ENCODE assay signal across 8 mouse cellular contexts in genomic region chr2:49764331-49764946, GRCm38 (mm10). TPM values are rescaled to one million over a fixed set of nuclear protein-coding genes. Genes with fewer than 3 reads are reported as not detected.
DNase-seq lines count a peak whose midpoint lies in the region; ATAC-seq and TF ChIP-seq lines count a peak whose summit lies in the region.

No protein-coding gene starts in this region.

- H3K4me3 ChIP-seq in E14TG2a.4 (replicated peaks; ENCODE audit: low read length) = no peak overlapping the region
- no peak overlapping the region for H3K4me3 ChIP-seq in hindbrain, embryonic 14.5 days (replicated peaks; ENCODE audit: low read length)
- no peak overlapping the region for H3K4me3 ChIP-seq in limb, embryonic 13.5 days
- no peak overlapping the region for H3K4me3 ChIP-seq in midbrain, embryonic 15.5 days

- H3K36me3 ChIP-seq in E14TG2a.4 (ENCODE audit: insufficient read depth, low read length) = peaks cover 5% of the 10 kb centered on the region; the same call in 1 of the 2 replicates
- H3K36me3 ChIP-seq in hindbrain, embryonic 14.5 days (replicated peaks; ENCODE audit: control insufficient read depth, insufficient read depth) = peaks cover 81% of the 10 kb centered on the region
- H3K36me3 ChIP-seq in limb, embryonic 13.5 days = peaks cover 51% of the 10 kb centered on the region
- peaks cover 39% of the 10 kb centered on the region for H3K36me3 ChIP-seq in midbrain, embryonic 15.5 days (replicated peaks)

- no peaks in the 10 kb centered on the region for H3K27me3 ChIP-seq in E14TG2a.4 (ENCODE audit: insufficient read depth, low read length)
- H3K27me3 ChIP-seq in hindbrain, embryonic 14.5 days (ENCODE audit: control insufficient read depth, insufficient read depth, low read length) = no peaks in the 10 kb centered on the region
- H3K27me3 ChIP-seq in limb, embryonic 13.5 days = no peaks in the 10 kb centered on the region
- no peaks in the 10 kb centered on the region for H3K27me3 ChIP-seq in midbrain, embryonic 15.5 days (replicated peaks)

- H3K9me3 ChIP-seq in E14TG2a.4 (ENCODE audit: low read length) = no peaks in the 10 kb centered on the region
- H3K9me3 ChIP-seq in hindbrain, embryonic 14.5 days (ENCODE audit: control insufficient read depth, low read length) = no peaks in the 10 kb centered on the region
- H3K9me3 ChIP-seq in limb, embryonic 13.5 days = no peaks in the 10 kb centered on the region; the same call in 1 of the 2 replicates
- H3K9me3 ChIP-seq in midbrain, embryonic 15.5 days = no peaks in the 10 kb centered on the region

- H3K4me1 ChIP-seq in E14TG2a.4 (replicated peaks; ENCODE audit: low read depth, low read length) = no peaks in the 10 kb centered on the region
- H3K4me1 ChIP-seq in hindbrain, embryonic 14.5 days (replicated peaks; ENCODE audit: control insufficient read depth, insufficient read depth, low read length) = no peaks in the 10 kb centered on the region
- no peaks in the 10 kb centered on the region for H3K4me1 ChIP-seq in limb, embryonic 13.5 days
- H3K4me1 ChIP-seq in midbrain, embryonic 15.5 days = 0 out of 2 replicates have a peak, but pooled peaks cover 4% of the 10 kb centered on the region

- H3K9ac ChIP-seq in hindbrain, embryonic 14.5 days = no peak overlapping the region
- H3K9ac ChIP-seq in limb, embryonic 13.5 days = no peak overlapping the region
- no peak overlapping the region for H3K9ac ChIP-seq in midbrain, embryonic 15.5 days

- H3K4me2 ChIP-seq in hindbrain, embryonic 14.5 days (replicated peaks) = no peak overlapping the region
- H3K4me2 ChIP-seq in limb, embryonic 13.5 days (replicated peaks) = no peak overlapping the region
- H3K4me2 ChIP-seq in midbrain, embryonic 15.5 days = no peak overlapping the region

- WGBS in hindbrain, embryonic 14.5 days = 58% methylated on average over 7 of the region's 7 CpGs
- 28% methylated on average over 4 of the region's 7 CpGs for WGBS in limb, embryonic 13.5 days
- WGBS in midbrain, embryonic 15.5 days = 51% methylated on average over 7 of the region's 7 CpGs

- no peak overlapping the region for H3K27ac ChIP-seq in hindbrain, embryonic 14.5 days
- no peak overlapping the region for H3K27ac ChIP-seq in limb, embryonic 13.5 days
- H3K27ac ChIP-seq in midbrain, embryonic 15.5 days = peak overlapping the region; percentile 46; the same call in 1 of the 2 replicates

- DNase-seq in cerebellum, adult 9-11 months = no peak
- DNase-seq in embryo, embryonic 10.5 days (ENCODE audit: low spot score) = peak; percentile 94
- peak; percentile 95 for DNase-seq in hindbrain, embryonic 14.5 days (ENCODE audit: low spot score)
- DNase-seq in yolk sac, embryonic 10.5 days (ENCODE audit: low spot score) = peak; percentile 64

- TF ChIP-seq CTCF in E14TG2a.4 (conservative IDR thresholded peaks at IDR 0.05; ENCODE audit: low read length) = peak; percentile 50

- peak; percentile 32; the same call in 1 of the 2 replicates for ATAC-seq in cerebellum, adult (ENCODE audit: insufficient number of reproducible peaks, low FRiP score, low TSS enrichment)
- ATAC-seq in hindbrain, embryonic 14.5 days (ENCODE audit: low FRiP score) = peak; percentile 76
- ATAC-seq in limb, embryonic 13.5 days (ENCODE audit: low FRiP score, low read depth) = peak; percentile 32; the same call in 1 of the 2 replicates
- peak; percentile 81 for ATAC-seq in midbrain, embryonic 15.5 days (replicated peaks)

RNA-seq across cellular contexts. Expression of gene Lypd6b, which starts 23.0 kb away (rescaled TPM):
- polyA plus RNA-seq in hindbrain, embryonic 14.5 days (2014; fragmentation: Nextera tagmentation; extraction: Ambion mirVana) = 14.6 and 16.7 TPM in 2 replicates
- 9.8 and 9.9 TPM in 2 replicates for polyA plus RNA-seq in limb, embryonic 13.5 days (2015; fragmentation: Nextera tagmentation; extraction: Ambion mirVana)
- polyA plus RNA-seq in midbrain, embryonic 15.5 days (2015; fragmentation: Nextera tagmentation; extraction: Ambion mirVana) = 12.6 and 13.7 TPM in 2 replicates
